Mouse (Mus musculus): ENCODE data around the gene Ints1.
A peak's percentile ranks its signal among the peaks of the same experiment; 100 is the strongest.

Ints1 gene

DNA sequence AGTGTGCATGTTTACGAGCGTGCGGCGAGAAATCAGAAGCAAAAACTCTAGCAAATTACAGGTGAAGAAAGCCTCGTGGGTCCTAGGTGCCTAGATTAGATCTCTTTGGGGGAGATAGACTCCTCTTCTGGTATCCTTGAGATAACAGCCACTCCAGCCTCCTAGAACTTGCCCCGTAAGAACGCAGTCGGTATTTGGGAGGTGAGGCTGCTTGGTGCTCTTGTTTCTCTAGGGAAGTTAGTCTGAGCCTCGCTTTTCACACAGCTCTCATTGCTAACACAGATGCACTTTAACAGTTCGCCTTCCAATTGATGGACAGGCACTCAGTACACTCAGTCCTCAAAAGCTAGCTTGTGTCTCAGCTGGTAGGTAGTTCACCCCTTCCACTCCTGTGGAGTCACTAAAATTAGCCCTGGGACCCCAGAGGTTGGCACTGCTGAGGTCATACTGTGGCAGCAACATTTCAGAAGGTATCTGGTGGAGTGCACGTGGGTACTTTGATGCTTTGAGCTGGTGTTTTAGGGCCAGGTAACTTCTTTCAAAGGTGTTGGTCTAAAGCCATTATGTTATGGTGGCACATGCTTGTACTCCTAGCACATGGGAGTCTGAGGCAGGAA lies 16.8 kb upstream of the Ints1 start:
- Histone ChIP-seq H3K27me3 (ENCODE audit: insufficient read depth, low read length) (peaks cover 19% of the 10 kb centered on the region), H3K36me3 (ENCODE audit: insufficient read depth, low read length) (0 out of 2 replicates have a peak, but pooled peaks cover 4% of the 10 kb centered on the region), H3K9me3 (ENCODE audit: low read length) (peaks cover 6% of the 10 kb centered on the region), H3K4me1 (replicated peaks; ENCODE audit: low read depth, low read length) (peaks cover 54% of the 10 kb centered on the region), H3K4me3 (replicated peaks; ENCODE audit: low read length) (peak overlapping the region; percentile 90)
- no peak for TF ChIP-seq POU5F1 (IDR thresholded peaks at IDR 0.05; ENCODE audit: borderline replicate concordance, low read length)

DNA sequence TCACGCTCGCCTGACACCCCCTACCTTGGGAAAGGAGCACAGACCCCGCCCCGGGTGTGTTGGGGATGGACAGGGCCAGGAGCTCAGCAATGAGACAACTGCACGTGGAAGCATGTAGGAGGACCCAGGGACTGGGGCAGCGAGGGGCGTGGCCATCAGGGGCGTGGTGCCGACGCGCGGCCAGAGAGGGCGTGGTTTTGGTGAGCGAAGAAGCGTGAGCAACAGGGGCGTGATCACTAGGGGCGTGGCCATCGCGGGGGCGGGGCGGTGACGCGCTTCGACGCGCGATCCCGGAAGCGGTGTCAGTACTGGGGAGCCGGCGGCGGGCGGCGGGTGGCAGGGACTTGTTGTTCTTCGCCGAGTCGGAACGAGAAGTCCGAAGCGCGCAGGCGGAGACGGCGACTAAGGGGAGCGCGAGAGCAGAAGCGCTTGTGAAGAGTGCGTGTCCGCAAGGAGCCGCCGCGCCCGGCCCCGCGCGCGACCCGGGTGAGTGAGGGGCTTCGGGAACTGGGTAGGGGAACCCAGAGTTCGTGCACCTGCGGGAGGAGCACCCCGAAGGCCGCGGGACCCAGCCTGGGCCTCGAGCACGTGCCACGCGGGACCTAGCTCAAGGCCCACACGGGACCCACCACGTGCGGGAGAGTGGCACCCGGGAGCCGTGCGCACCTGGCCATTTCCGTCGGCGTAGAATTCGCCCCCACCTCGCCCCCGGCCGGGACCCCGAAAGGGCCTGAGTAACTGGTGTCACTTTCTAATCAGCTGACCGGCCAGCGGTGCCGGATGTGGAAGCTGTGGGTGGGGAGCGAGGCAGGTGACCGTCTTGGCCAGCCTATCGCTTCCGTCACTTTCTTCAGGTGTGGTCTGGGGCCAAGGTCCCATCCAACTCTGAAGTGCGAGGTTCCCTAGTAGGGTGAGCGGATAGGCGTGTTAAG lies 16.0 kb upstream of the Ints1 start, which contains the start of gene Mafk:
Mafk (plus strand) TSS at position 287 of the 932 bp plus-strand sequence.
- Histone ChIP-seq H3K4me3 (replicated peaks; ENCODE audit: low read length) (peak within 1 kb of the TSS; percentile 90), H3K27me3 (ENCODE audit: insufficient read depth, low read length) (peaks cover 19% of the 10 kb centered on the region), H3K9me3 (ENCODE audit: low read length) (peaks cover 6% of the 10 kb centered on the region), H3K36me3 (ENCODE audit: insufficient read depth, low read length) (0 out of 2 replicates have a peak, but pooled peaks cover 4% of the 10 kb centered on the region), H3K4me1 (replicated peaks; ENCODE audit: low read depth, low read length) (peaks cover 46% of the 10 kb centered on the region)
- TF ChIP-seq NANOG (IDR thresholded peaks at IDR 0.05; ENCODE audit: borderline replicate concordance, low read length) (no peak), POU5F1 (IDR thresholded peaks at IDR 0.05; ENCODE audit: borderline replicate concordance, low read length) (no peak), CTCF (conservative IDR thresholded peaks at IDR 0.05; ENCODE audit: low read length) (no peak)

DNA sequence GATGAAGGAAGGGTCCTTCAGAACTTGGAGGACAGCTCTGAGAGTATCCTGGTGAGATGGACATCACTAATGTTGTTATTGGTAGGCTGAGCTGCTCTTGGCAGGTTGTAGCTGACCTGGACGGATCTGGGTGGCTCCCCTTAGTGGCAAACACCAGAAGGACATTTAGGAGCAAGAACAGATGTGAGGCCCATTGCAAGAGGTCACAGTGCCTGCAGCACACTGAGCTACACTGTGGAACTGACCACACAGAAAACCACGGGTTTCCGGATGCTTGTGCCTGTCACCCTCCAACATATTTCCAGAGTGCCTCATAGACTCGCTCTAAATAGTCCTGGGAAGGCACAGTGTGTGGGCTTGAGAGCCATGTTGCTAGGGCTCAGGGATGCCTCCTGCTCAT lies 14.0 kb upstream of the Ints1 start:
- TF ChIP-seq CTCF (conservative IDR thresholded peaks at IDR 0.05; ENCODE audit: low read length) (no peak), NANOG (IDR thresholded peaks at IDR 0.05; ENCODE audit: borderline replicate concordance, low read length) (no peak), POU5F1 (IDR thresholded peaks at IDR 0.05; ENCODE audit: borderline replicate concordance, low read length) (no peak)
- Histone ChIP-seq H3K36me3 (ENCODE audit: insufficient read depth, low read length) (0 out of 2 replicates have a peak, but pooled peaks cover 4% of the 10 kb centered on the region), H3K27me3 (ENCODE audit: insufficient read depth, low read length) (peaks cover 19% of the 10 kb centered on the region), H3K4me1 (replicated peaks; ENCODE audit: low read depth, low read length) (peaks cover 40% of the 10 kb centered on the region), H3K9me3 (ENCODE audit: low read length) (peaks cover 6% of the 10 kb centered on the region), H3K4me3 (replicated peaks; ENCODE audit: low read length) (no peak overlapping the region)

DNA sequence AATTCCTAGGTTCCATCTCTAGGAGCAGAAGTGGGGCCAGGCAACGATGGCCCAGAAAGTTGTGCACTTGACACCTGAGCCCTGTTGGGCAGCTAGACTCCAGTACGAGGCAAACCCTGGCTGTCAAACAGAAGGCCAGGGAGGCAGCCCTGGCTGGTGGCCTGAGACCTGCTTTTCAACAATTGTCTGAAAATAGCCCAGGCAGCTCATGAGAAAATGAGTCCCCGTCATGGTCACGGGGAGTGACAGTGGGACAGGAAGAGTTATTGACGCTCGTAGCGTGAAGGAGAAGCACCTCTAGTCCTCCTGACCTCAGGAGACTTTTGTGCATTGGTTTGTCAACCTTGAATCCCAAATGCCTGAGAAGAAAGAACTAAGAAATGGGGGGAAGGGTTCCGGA lies 5.9 kb upstream of the Ints1 start:
- TF ChIP-seq NANOG (IDR thresholded peaks at IDR 0.05; ENCODE audit: borderline replicate concordance, low read length): no peak
- no peak for TF ChIP-seq POU5F1 (IDR thresholded peaks at IDR 0.05; ENCODE audit: borderline replicate concordance, low read length)
- no peak for TF ChIP-seq CTCF (conservative IDR thresholded peaks at IDR 0.05; ENCODE audit: low read length)
- Histone ChIP-seq H3K4me1 (replicated peaks; ENCODE audit: low read depth, low read length) (peaks cover 7% of the 10 kb centered on the region), H3K4me3 (replicated peaks; ENCODE audit: low read length) (no peak overlapping the region), H3K9me3 (ENCODE audit: low read length) (no peaks in the 10 kb centered on the region), H3K36me3 (ENCODE audit: insufficient read depth, low read length) (no peaks in the 10 kb centered on the region), H3K27me3 (ENCODE audit: insufficient read depth, low read length) (no peaks in the 10 kb centered on the region)

DNA sequence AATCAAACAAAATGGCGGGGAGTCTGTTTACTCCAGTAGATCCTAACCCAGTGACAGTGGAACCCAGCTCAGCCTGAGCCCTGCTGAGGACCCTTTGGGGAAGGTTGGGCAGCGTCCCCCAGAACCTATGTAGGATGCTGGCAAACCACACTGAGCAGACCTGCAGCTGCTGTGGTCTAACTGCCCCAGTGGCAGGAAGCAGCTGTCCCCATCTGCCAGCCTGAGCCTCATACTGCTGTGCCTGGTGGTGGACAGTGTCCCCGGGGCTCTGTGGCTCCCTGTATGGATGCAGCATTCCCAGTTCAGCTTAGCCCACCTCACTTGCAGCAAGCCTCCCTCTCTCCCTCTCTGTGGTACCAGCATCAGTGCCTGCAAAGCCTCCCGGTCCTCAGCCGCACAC lies 1.5 kb upstream of the Ints1 start:
- TF ChIP-seq CTCF (conservative IDR thresholded peaks at IDR 0.05; ENCODE audit: low read length) (no peak), NANOG (IDR thresholded peaks at IDR 0.05; ENCODE audit: borderline replicate concordance, low read length) (no peak), POU5F1 (IDR thresholded peaks at IDR 0.05; ENCODE audit: borderline replicate concordance, low read length) (no peak)
- H3K27me3 ChIP-seq (ENCODE audit: insufficient read depth, low read length): no peaks in the 10 kb centered on the region

DNA sequence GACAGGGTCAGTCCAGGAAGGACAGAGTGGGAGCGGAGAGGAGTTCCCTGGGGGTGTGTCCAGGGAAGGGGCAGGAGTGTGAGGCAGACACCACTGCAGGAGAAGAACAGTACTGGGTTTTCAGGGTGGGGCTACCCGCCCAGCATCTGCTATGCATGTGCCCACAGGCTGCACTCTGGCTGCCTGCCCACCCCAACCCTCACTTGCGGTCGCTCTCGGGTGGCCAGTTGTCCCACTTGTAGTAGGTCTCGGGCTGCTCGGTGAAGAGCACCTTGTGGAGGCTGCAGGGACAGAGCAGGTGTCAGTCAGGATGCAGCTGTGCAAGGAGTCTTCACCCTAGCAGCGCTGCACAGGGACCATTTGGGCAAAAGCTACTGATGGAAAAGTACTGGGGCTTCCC lies 7.3 kb downstream of the Ints1 start:
- H3K4me3 ChIP-seq (replicated peaks; ENCODE audit: low read length): no peak overlapping the region
- no peak for TF ChIP-seq POU5F1 (IDR thresholded peaks at IDR 0.05; ENCODE audit: borderline replicate concordance, low read length)
- TF ChIP-seq CTCF (conservative IDR thresholded peaks at IDR 0.05; ENCODE audit: low read length): no peak
- no peak for TF ChIP-seq NANOG (IDR thresholded peaks at IDR 0.05; ENCODE audit: borderline replicate concordance, low read length)
- H3K27me3 ChIP-seq (ENCODE audit: insufficient read depth, low read length): no peaks in the 10 kb centered on the region
- H3K4me1 ChIP-seq (replicated peaks; ENCODE audit: low read depth, low read length): peaks cover 15% of the 10 kb centered on the region
- H3K9me3 ChIP-seq (ENCODE audit: low read length): no peaks in the 10 kb centered on the region
- peaks cover 100% of the 10 kb centered on the region for H3K36me3 ChIP-seq (ENCODE audit: insufficient read depth, low read length)

More for the DNA sequence above, 1.5 kb upstream of the Ints1 start:
- peaks cover 20% of the 10 kb centered on the region for H3K4me1 ChIP-seq (replicated peaks; ENCODE audit: low read depth, low read length)
- H3K9me3 ChIP-seq (ENCODE audit: low read length): no peaks in the 10 kb centered on the region
- H3K4me3 ChIP-seq (replicated peaks; ENCODE audit: low read length): no peak overlapping the region
- peaks cover 24% of the 10 kb centered on the region for H3K36me3 ChIP-seq (ENCODE audit: insufficient read depth, low read length)

DNA sequence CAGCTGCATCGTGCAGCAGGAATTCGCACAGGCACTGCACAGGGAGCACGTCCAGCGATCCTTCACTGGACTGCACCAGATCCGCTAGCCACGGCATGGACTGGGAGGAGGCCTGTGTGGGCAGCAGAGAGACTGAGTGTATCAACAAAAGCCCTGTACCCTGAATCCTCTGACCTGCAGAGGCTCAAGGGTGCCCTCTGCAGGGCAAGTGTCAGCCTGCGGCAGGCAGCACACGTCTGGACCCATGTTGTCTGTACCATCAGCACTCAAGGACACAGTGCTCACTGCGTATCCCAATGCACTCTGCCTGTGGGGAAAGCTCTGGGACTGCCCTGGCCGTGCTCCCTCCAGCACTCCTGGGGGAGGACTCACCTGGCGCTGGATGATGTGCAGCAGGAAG lies 11.2 kb downstream of the Ints1 start:
- no peak for TF ChIP-seq POU5F1 (IDR thresholded peaks at IDR 0.05; ENCODE audit: borderline replicate concordance, low read length)
- peak; percentile 81 for TF ChIP-seq CTCF (conservative IDR thresholded peaks at IDR 0.05; ENCODE audit: low read length)
- no peak for TF ChIP-seq NANOG (IDR thresholded peaks at IDR 0.05; ENCODE audit: borderline replicate concordance, low read length)
- H3K4me3 ChIP-seq (replicated peaks; ENCODE audit: low read length): no peak overlapping the region

DNA sequence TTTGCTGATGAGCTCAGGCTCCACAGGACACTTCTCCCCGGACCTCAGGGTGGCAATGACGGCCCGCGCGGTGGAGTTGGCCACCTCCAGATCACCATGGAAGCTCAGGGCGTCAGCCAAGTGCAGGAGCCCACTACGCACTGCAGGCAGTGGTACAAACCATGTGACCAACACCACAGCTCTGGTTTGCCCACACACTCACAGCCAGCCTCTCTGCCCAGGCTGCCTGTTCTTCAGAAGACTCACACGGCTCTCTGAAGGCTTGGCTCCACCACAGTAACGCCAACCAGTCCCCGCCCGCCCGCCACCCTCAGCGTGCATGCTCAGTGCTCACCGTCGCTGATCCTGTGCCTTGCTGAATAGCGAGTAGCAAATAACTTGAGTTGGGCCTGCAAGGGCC lies 17.4 kb downstream of the Ints1 start:
- TF ChIP-seq CTCF (conservative IDR thresholded peaks at IDR 0.05; ENCODE audit: low read length) (no peak), NANOG (IDR thresholded peaks at IDR 0.05; ENCODE audit: borderline replicate concordance, low read length) (no peak), POU5F1 (IDR thresholded peaks at IDR 0.05; ENCODE audit: borderline replicate concordance, low read length) (no peak)
- no peaks in the 10 kb centered on the region for H3K27me3 ChIP-seq (ENCODE audit: insufficient read depth, low read length)
- peak overlapping the region; percentile 57 for H3K4me3 ChIP-seq (replicated peaks; ENCODE audit: low read length)
- H3K4me1 ChIP-seq (replicated peaks; ENCODE audit: low read depth, low read length): peaks cover 46% of the 10 kb centered on the region
- no peaks in the 10 kb centered on the region for H3K9me3 ChIP-seq (ENCODE audit: low read length)
- H3K36me3 ChIP-seq (ENCODE audit: insufficient read depth, low read length): peaks cover 97% of the 10 kb centered on the region

More for the DNA sequence above, 11.2 kb downstream of the Ints1 start:
- peaks cover 99% of the 10 kb centered on the region for H3K36me3 ChIP-seq (ENCODE audit: insufficient read depth, low read length)
- no peaks in the 10 kb centered on the region for H3K9me3 ChIP-seq (ENCODE audit: low read length)
- peaks cover 17% of the 10 kb centered on the region for H3K4me1 ChIP-seq (replicated peaks; ENCODE audit: low read depth, low read length)
- no peaks in the 10 kb centered on the region for H3K27me3 ChIP-seq (ENCODE audit: insufficient read depth, low read length)

All from E14TG2a.4 (cell line).